ENCODE assay signal across 10 mouse cellular contexts in the genomic region with DNA sequence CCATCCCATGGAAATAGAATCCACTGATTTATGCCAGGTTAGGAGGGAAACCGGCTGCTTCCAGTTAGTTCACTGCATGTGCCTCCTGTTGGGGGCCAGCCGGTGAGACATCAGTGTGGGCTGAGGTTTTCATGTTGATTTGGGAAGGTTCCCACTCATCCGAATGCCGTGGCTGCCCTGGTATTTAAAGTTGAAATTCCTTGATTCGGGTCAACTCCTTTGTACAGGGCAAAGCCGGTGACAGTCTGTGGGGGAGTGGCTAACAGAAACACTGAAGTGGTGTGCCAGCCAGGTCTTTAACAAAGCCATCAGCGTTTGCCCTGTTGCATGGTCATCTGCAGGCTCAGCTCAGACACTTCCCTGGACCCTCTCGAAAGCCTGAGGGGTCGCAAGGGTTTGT. TPM values are rescaled to one million over a fixed set of nuclear protein-coding genes. Genes with fewer than 3 reads are reported as not detected.
DNase-seq lines count a peak whose midpoint lies in the region; ATAC-seq lines count a peak whose summit lies in the region.
"Had no signal": no experiment of that assay in that cellular context is flagged by ENCODE, and none has a peak within 500 bp of the region (broad histone marks: within the 10 kb centered on the region; RNA-seq: fewer than 3 reads in every experiment).

No protein-coding gene starts in this region.

- peak; percentile 62; the same call in 1 of the 2 replicates for ATAC-seq in midbrain, embryonic 15.5 days (replicated peaks)

- DNase-seq in cerebellum, postnatal 10 days = peak; percentile 45 to 47
- no peak for DNase-seq in cerebellum, adult 8-10 months
- peak; percentile 42 for DNase-seq in embryo, embryonic 9.5 days (ENCODE audit: extremely low spot score)
- peak; percentile 59 to 61 for DNase-seq in kidney, adult 8-10 months
- no peak for DNase-seq in left cerebral cortex, postnatal 25 days (ENCODE audit: low spot score in 2 of 2)
- no peak for DNase-seq in natural killer cell, adult 2 months (ENCODE audit: low spot score in 2 of 2)
- no peak for DNase-seq in yolk sac, embryonic 10.5 days (ENCODE audit: low spot score)

- H3K27ac ChIP-seq in midbrain, embryonic 15.5 days = no peak overlapping the region

- H3K27me3 ChIP-seq in midbrain, embryonic 15.5 days (replicated peaks) = peaks cover 40% of the 10 kb centered on the region

- no peaks in the 10 kb centered on the region for H3K9me3 ChIP-seq in midbrain, embryonic 15.5 days

- no peaks in the 10 kb centered on the region for H3K36me3 ChIP-seq in midbrain, embryonic 15.5 days (replicated peaks)

- H3K4me3 ChIP-seq in midbrain, embryonic 15.5 days = no peak overlapping the region

- peak overlapping the region; percentile 49 for H3K4me2 ChIP-seq in midbrain, embryonic 15.5 days

- WGBS in midbrain, embryonic 15.5 days = 10% methylated on average over 9 of the region's 9 CpGs

- no peak overlapping the region for H3K9ac ChIP-seq in midbrain, embryonic 15.5 days

- H3K4me1 ChIP-seq in midbrain, embryonic 15.5 days = peaks cover 18% of the 10 kb centered on the region

- intact Hi-C loops in left cerebral cortex, postnatal 25 days (cut with DNase I) = no loop called here

RNA-seq across cellular contexts. Expression of gene Gm10320, which starts 41.6 kb away (rescaled TPM):
- 0.56 and 1.1 TPM in 2 replicates for polyA plus RNA-seq in midbrain, embryonic 15.5 days (2015; fragmentation: Nextera tagmentation; extraction: Ambion mirVana)
- total RNA-seq in left cerebral cortex, postnatal 25 days (2021) = not detected
- total RNA-seq: adrenal gland, adult 2 months; layer of hippocampus, postnatal 14 days had no signal

Comparison
In these comparisons a context has a peak if more than half of its experiments do, and no peak if none do; other contexts are left out.
1. DNase-seq: peak in cerebellum, postnatal 10 days (2 of 2), embryo, embryonic 9.5 days (single experiment) and kidney, adult 8-10 months (2 of 2); none in cerebellum, adult 8-10 months (single experiment), left cerebral cortex, postnatal 25 days (0 of 2), natural killer cell, adult 2 months (0 of 2) and yolk sac, embryonic 10.5 days (single experiment).